Mouse (Mus musculus): ENCODE results near the gene Mlc1.

GRCm38 (mm10) chr15:88934141-88934540, 44.7 kb downstream of the Mlc1 start:
- TF ChIP-seq POLR2A (IDR thresholded peaks at IDR 0.05; ENCODE audit: insufficient read depth, low read depth, low read length) (no peak), CTCF (IDR thresholded peaks at IDR 0.05; ENCODE audit: insufficient read depth, low read depth, low read length) (no peak)

All from olfactory bulb, adult 2 months (tissue).